Mouse (Mus musculus) c-Kit-positive CD71-positive TER-119-positive erythroid progenitor cells, embryonic 14.5 days (primary cell): Measurements from ENCODE around the gene Usp43.

Source experiments
- DNase-seq: peaks from one replicate; pipeline ENCODE4 v3.0.0-alpha.2; 2013; ENCODE audit warnings: low spot score

The Usp43 gene

DNA sequence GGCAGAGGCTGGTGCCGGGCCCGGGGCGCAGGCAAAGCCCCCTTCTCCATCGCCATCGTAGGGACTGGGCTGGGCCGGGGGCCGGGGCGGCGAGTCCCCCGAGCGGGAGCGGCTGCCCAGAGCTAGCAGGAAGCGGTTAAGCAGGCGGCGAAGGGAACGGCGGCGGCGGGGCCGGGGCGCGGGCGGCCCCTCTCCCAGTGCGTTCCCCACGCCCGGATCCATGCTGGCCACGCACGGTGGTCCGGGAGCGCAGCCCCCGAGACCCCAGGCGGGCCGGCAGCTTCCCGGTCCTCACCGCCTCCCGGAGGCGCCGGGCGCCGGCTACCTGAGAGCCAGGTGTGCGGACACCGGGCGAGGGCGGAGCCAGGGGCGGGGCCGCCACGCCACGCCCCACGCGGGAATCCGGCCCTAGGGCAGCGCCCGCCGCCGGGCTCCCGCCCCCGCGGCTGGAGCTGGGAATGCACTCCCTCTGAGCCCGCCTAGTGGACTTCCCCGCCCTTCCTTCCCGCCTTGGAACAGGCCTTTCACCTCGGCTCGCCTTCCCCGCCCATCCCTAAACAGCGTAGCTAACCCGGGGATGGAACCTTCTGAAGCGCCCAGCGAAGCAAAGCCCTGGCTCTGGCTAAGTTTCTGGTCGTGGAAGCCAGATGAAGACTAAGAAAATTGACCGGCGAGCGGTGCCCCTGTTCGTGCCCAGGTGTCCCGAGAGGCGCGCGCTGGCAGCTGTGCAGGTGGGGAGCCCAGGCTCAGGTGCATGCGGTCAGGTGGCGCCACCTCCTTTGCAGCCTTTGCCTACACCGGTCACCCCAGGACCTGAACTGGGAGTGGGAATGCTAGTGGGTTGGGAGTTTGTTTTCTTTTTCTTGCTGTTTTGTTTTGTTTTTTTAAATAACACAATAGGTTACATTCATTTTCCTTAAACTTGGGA, at the start of gene Usp43:
Usp43 (minus strand) TSS at position 327 of the 928 bp plus-strand sequence.
- DNase-seq, result no peak

DNA sequence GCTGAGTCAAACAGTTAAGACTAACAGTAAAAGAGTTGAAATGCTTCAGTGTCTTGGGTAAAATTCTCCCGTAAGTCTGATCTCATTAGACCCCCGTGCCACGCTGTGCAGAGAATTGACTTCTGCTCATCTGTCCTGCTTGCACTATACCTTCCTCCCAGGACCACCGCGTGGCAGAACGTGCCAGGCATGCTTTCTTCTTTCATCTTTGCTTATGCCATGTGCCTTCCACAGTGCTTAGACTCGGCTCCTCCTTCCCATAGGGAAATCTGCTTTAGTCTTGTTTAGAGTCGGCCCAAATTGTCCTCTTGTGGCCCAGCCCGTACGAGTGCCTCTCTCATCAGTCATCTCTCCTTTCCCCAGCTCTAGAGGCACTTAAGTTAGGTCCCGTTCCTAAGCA, 45.9 kb upstream of the Usp43 start:
- no peak for DNase-seq

DNA sequence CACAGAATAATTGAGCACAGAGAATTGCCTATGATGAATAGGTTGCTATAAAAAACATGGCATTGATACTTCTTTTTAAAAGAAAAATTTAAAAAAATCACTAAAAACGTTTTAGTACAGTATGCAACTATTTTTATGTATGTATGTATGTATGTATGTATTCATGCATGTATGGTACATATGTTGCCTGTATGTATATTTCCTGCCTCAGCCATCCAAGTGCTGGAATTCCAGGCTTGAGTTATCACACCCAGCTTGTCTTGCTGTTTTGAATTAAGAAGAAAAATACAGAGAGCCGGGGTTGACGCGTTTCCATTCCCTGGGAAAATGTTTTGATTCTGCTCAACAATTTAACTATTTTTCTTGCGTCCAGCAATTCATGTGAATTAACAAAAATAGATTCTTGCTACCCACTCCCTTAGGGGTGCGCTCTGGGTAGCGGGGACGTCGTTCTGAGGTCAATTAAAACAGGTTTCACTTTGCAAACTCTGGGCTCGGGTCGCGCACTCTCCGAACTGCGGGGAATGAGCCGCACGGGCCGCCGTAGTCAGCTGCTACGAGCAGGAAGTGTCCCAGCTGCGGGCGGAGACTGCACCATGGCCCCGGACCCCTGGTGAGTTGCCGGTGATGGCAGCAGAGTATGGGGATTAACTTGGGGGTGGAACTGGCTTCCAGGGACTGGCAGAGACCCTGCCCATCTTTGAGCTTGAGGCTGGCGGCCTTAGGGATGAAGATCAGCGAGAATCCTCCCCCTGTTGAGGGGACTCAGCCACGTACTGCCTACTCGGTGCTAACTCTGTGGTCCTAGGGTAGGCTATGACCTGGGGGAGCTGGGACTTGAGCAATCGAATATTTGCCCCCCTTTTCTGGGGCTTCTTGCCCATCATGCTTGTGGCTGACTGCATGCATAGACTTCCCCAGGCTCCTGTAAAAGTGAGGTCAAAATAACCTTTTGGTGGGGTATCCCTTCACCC, 44.2 kb upstream of the Usp43 start, which contains the start of gene Stx8:
Stx8 (plus strand) TSS at position 289 of the 974 bp plus-strand sequence.
- DNase-seq, result peak; percentile 74

DNA sequence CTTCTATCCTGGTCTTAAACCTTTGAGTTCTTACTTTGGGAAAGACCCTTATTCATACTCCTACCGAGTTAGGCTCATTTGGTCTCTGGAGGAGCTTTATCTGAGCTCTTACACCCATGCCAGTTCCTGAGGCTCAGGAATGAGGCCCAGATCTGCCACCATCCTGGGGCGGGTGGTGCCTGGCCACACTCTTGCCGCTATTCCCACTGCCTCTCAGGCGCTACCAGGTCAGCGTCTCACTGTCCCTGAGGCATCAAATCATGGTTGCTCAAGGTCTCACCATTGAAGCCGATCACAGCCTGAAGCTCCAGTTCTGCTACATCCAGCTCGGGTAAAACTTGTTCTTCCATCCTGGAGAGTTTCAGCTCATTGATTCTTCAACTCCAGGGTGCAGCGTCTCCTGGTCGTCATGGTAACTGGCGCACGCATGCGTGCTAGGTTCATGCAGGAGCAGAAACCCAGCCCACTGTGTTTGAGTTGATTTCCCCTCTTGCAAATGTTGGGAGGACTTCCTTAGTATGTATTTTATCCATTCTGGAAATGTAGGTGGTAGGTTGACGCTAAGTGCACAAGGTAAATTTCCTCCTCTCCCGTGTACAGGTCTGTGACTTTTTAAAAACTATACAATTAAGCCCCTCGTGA, 43.4 kb upstream of the Usp43 start, which contains the start of gene Cfap52:
Cfap52 (minus strand) TSS at position 410 of the 642 bp plus-strand sequence.
- DNase-seq, result peak; percentile 75

- no peak for DNase-seq
Observed at GRCm38 (mm10) chr11:67964110-67964509, 42.2 kb upstream of the Usp43 start.

DNA sequence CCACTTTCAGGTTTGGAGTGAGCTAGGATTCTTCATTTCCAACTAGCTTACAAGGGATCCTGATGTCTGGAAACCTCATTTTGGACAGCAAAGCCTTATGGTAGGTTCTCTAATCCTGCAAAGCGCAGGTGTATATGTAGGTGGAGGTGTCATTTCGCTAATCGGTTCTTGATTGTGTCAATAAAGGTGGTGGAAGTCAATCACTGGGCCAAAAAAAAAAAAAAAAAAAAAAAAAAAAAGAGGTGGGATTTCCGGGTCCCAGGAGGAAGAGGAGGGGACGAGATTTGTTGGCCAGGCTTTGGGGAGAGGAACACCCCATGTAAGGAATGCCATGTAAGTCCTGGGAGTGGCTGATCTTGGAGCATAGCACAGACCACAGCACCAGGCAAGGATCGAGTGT, 32.5 kb upstream of the Usp43 start:
- no peak for DNase-seq

DNA sequence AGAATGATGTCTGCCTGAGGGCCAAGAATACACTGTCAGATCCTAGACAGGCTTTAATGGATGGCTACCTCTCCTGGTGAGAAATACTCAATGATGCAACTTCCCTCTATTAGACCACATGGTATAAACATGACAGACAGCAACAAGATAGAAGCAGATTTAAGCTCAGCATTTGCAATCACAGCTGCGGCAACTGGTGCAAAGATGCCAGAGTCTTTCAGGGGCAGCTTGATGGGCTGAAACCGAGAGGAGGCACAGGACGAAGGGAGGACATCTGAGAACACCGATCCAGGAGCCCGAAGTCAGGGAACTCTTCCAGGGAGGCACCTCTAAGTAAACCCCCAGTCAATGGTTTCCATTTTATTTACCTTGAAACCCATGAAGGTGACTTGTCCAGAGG, 31.7 kb upstream of the Usp43 start:
- DNase-seq, result no peak

- no peak for DNase-seq
Observed at GRCm38 (mm10) chr11:67949475-67949874, 27.5 kb upstream of the Usp43 start.

- no peak for DNase-seq
Observed at GRCm38 (mm10) chr11:67948229-67948628, 26.3 kb upstream of the Usp43 start.

DNA sequence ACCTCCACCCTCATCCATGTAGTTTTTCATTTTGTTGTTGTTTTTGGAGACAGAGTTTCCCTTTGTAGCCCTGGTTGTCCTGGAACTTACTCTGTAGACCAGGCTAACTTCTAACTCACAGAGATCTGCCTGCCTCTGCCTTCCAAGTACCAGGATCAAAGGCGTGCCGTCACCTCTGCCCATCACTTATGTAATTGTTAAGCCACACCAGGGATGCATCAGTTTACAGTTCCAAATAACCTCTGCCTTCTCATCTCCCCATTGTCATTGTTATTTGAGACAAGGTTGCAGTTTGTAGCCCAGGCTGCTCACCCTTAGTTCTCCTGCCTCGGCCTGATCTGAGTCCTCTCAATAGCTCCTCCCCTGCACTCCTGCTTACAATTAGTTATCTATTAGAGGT, 10.2 kb upstream of the Usp43 start:
- no peak for DNase-seq

DNA sequence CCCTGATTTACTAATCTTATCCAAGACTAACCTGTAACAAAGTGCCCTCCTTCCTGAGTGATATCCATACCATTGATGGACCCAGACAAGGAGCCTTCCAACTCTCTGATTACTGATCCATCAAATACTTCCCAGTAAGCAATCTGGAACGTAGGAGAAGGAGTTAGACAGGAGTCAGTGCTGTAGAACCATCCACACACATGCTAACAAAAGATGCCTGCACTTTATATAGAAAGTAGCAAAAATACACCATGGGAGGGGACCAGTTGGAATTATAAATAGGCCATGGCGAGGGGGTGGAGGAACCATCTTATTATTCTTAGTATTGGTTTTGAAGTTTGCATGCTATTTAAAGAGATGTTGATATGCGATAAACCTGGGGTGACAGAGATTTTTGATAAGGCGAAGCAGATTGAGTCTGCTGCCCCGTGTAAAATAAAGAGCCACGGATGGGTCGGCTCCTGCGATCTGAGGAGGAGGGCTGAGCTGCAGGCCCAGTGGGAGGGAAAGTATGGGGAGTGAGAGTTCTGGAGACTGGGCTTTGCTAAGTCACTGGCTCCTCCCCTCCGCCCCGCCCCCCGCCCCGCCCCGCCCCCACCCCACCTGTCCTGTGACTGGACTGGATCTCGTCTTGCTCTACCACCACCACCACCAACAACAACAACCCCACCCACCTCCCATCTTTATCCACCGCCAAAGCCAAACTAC, 4.5 kb upstream of the Usp43 start:
- DNase-seq, result no peak

GRCm38 (mm10) chr11:67925000-67925399, 3.0 kb upstream of the Usp43 start:
- no peak for DNase-seq

DNA sequence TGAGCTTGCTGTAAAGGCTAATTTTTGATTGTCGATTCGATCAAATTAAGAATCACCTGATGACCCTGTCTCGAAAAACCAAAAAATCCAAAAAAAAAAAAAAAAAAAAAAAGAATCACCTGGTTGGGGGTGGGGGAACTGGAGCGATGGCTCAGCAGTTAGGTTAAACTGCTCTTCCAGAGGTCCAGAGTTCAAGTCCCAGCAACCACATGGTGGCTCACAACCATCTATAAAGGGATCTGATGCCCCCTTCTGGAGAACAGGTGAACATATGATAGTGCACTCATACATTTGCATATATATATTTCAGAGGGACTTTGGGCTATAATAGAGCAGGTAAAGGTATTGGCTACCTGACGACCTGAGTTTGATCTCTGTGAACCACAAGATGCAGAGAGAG, 1.8 kb upstream of the Usp43 start:
- no peak for DNase-seq

- no peak for DNase-seq
Observed at GRCm38 (mm10) chr11:67922755-67923125, 787 bp upstream of the Usp43 start.

DNA sequence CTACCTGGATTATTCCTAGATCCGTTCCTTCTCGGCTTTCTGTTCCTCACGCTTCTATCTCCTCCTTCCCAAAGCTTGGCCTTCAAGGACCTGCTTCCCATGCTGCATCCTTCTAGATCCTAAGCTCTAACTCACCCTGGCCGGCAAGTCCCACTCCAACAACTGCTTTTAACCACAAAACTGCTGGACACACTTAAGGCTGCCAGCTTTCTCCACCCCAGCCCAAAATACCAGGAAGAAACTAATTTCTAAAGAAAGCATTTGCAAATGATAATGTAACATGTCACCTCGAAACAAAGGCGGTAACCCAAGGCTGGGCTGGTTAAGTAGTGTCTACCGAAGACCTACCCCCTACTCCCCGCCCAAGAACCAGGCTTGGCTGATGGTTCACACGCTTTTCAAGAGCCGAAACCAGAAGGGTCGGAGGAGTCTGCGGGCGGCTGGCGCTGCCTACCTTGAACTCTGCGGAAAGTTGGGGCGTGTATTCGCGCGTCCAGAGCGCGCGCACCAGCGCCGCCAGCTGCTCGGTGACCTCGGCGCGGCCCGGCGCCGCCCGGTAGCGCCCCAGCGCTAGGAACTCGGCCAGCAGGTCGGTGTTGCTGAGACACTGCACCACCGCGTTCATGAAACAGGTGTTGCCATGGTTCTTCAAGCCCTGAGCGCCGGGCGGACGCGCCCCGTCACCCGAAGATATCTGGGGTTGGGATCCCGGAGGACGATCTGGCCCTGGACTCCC, 694 bp downstream of the Usp43 start:
- no peak for DNase-seq

DNA sequence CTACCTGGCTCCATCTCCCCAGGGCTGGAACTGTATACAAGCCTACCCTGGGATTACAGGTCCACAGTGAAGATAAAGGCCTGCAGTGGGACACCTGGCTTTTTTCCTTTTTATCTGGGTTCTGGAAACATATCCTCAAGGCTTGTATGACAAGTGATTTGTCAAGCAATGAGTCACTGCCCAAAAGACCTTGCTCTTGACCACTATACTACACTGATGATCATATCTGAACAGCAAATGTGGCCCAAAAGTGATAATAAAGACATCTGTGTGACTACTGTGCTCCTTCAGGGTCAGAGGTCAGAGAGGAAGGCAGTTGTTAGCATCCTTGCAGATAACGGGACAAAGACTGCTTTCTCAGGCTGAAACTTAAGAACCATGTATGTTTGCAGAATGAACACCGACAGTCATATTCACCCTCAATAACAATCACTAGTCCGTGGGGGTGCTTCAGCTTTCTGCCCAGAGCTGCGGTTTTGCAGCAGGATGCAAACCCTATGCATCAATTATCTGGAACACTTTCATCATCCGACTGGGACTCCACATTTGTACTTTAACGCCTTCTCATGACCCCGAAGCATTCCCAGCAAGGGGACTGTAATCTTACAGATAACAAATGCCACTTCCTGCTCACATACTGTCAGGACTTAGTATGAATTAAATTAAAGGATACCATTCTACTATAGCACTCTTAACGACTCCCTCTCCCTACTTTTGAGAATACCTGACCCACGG, 1.6 kb downstream of the Usp43 start:
- no peak for DNase-seq

GRCm38 (mm10) chr11:67919593-67919992, 2.4 kb downstream of the Usp43 start:
- no peak for DNase-seq

DNA sequence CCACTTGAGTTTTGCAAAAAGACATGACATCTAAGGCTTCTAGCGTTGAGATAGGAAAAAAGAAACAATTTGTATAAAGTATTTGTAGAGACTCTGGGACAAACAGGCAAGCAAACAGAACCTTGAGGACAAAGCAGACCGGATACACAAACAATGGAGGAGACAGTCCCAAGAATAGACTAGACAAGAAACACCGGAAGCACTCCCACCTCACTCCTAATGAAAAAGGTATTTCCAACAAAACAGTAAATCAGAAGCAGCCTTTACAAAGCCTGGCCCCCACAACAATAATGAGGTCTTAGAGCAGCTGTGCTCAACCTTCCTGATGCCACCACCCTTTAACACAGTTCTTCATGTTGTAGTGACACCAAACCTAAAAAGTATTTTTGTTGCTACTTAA, 4.8 kb downstream of the Usp43 start:
- no peak for DNase-seq

DNA sequence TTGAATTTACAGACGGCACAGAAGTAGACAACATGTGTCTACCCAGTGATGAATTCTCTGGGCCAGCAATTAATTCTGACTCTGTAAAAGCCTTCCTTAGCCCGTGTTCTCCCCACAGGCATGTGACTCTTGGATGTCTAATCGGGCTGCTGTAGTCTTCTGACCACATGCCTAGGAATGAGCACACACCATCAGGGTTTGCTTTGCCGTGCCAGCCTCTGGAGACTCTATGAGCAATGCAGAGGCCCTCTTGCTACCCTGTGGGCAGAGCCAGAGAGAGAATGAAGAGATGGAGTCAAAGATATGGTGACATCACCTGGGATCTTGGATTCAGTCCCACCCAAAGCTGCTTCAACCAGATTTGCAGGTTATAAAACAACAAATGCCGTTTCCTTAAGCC, 10.9 kb downstream of the Usp43 start:
- DNase-seq, result no peak

DNA sequence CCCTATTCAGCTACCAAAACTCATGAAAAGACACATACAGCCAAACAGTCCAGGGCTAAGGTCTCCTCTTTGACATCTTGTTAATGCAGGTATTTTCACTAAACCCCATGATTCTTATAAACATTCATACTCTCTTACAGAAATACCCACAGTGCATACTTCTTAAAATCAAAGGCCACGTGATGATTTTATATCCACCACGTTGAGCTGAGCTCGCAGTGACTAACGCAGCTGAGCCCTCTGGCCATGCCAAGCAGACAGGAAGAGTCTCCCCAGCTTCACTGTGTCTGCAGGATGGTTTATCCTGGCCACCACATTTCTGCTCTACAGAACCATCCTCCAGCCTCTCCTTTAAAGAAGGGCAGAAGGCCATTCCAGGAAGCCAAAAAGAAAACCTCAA, 18.2 kb downstream of the Usp43 start:
- DNase-seq, result no peak
